Mouse (Mus musculus) CH12.LX (cell line): Measurements from ENCODE around the gene Gm14190.

Experiments
- CTCF ChIP-seq, 2 experiments: IDR thresholded peaks in 1 of 2; conservative IDR thresholded peaks in 1 of 2; 2 replicates each; pipeline ENCODE4 v1.5.1; 2011 to 2012; ENCODE audit warnings: low read depth in 2 of 2, low read length in 2 of 2, improper control_type of control experiment in 1 of 2, inconsistent platforms in 1 of 2, mild to moderate bottlenecking in 1 of 2, moderate library complexity in 1 of 2
- E2F4 ChIP-seq: IDR thresholded peaks from 2 replicates; pipeline ENCODE4 v1.6.1; 2011; ENCODE audit warnings: low read depth, low read length, improper control_type of control experiment; ENCODE audit not compliant: insufficient replicate concordance
- EP300 ChIP-seq: IDR thresholded peaks from 2 replicates; pipeline ENCODE4 v1.6.1; 2011; ENCODE audit warnings: low read length, improper control_type of control experiment
- ETS1 ChIP-seq: conservative IDR thresholded peaks from 2 replicates; pipeline ENCODE4 v1.6.1; 2012; ENCODE audit warnings: low read depth, mild to moderate bottlenecking, inconsistent platforms, low read length, improper control_type of control experiment, moderate library complexity
- HCFC1 ChIP-seq: IDR thresholded peaks from 2 replicates; pipeline ENCODE4 v1.6.1; 2012; ENCODE audit warnings: low read depth, mild to moderate bottlenecking, inconsistent platforms, low read length, improper control_type of control experiment
- POLR2A ChIP-seq: IDR thresholded peaks from 2 replicates; pipeline ENCODE4 v1.6.1; 2011; ENCODE audit warnings: low read depth, mild to moderate bottlenecking, improper control_type of control experiment, low read length
- RAD21 ChIP-seq: IDR thresholded peaks from 2 replicates; pipeline ENCODE4 v1.6.1; 2011; ENCODE audit warnings: low read depth, mild to moderate bottlenecking, low read length, improper control_type of control experiment, moderate library complexity
- TCF12 ChIP-seq: IDR thresholded peaks from 2 replicates; pipeline ENCODE4 v1.6.1; 2014; ENCODE audit warnings: low read depth, mild to moderate bottlenecking, inconsistent platforms, low read length, improper control_type of control experiment
- USF2 ChIP-seq: conservative IDR thresholded peaks from 2 replicates; pipeline ENCODE4 v1.6.1; 2011; ENCODE audit warnings: low read depth, low read length, improper control_type of control experiment
- ZKSCAN1 ChIP-seq: IDR thresholded peaks from 2 replicates; pipeline ENCODE4 v1.6.1; 2012; ENCODE audit warnings: low read depth, inconsistent platforms, low read length, improper control_type of control experiment, borderline replicate concordance
- ZNF384 ChIP-seq: IDR thresholded peaks from 2 replicates; pipeline ENCODE4 v1.6.1; 2012; ENCODE audit warnings: low read depth, low read length, improper control_type of control experiment, inconsistent platforms

DNA sequence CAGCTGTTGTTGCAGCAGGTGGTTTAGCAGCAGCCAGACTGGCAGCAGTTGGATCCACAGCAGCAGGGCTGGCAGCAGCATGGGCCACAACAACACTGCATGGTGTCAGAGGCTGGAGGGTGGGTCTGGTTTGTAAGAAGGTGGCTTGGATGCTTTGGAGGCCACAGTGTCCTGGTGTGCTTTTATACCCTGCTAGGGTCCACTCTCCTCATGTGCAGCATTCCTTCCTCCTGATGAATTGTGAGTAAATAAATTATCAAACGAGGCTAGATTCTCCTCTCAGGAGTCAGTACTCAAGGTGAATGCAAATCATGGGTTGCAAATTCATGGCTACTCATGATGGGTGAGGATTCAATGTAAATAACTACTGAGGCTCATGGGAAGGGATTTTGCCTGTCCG lies 43.6 kb upstream of the Gm14190 start, which contains the start of gene Gm14180:
- TF ChIP-seq POLR2A = no peak
- no peak for TF ChIP-seq TCF12
- no peak for TF ChIP-seq EP300
- TF ChIP-seq ZKSCAN1 = no peak
- TF ChIP-seq CTCF (conservative IDR thresholded peaks at IDR 0.05 in 1 of 2, IDR thresholded peaks at IDR 0.05 in 1 of 2; ENCODE audit: low read depth in 2 of 2, low read length in 2 of 2) = no peak
- no peak for TF ChIP-seq USF2
- TF ChIP-seq RAD21 = no peak
- no peak for TF ChIP-seq E2F4
- no peak for TF ChIP-seq ETS1
- TF ChIP-seq HCFC1 = no peak
- no peak for TF ChIP-seq ZNF384
